Mouse (Mus musculus): ENCODE measurements around the gene Zkscan14.

Zkscan14 gene

DNA sequence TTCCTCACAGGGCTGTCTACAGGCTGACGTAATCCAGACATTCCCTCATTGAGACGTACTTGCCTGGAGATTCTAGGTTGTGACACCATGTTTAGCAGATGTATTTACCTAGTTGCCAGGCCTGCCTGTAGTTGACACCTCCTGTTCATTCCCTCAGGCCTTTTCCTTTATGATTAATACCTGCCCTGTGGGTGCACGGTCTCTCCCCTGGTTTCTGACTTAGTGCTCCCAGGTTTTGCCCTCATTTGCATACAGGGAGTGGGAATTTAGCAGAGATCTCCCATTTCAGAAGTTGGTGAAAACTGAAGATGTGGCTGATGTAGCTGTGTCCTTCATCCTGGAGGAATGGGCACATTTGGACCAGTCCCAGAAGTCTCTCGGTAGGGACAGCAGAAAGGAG is 10.5 kb upstream of the Zkscan14 start:
- CTCF ChIA-PET, result no interaction called here
- POLR2A ChIA-PET, result interaction anchor here in 3 of 4 experiments (1.4 to 22.4 kb wide), 9 partner anchors 7 to 64 kb away, joined by 3 to 510 read pairs (median 7); partner anchors contain the start of genes Zfp655 (in 3 of the 3) and Zkscan5 (in 1 of the 3)

DNA sequence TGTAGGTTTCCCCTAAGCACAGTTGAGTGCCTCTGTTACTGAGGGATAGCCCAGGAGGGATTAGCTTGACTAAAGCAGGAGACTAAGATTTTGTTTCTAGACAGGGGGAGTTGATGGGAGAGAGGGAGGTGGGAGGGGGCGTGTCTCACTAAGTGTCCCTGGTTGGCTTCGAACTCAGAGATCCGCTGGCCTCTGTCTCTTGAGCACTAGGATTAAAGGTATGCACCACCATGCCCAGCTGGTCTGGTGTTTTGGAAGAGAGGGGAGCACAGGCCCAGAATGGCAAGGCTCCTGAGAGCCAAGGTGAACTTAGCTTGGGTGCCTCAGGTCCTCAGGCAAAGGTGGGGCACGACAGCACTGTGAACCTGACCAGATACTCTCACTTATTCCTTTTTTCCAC is 9.7 kb upstream of the Zkscan14 start:
- CTCF ChIA-PET, result no interaction called here
- POLR2A ChIA-PET, result interaction anchor here in 2 of 4 experiments (0.8 to 22.4 kb wide), 3 partner anchors 9 to 23 kb away, joined by 3 to 510 read pairs (median 3); partner anchors contain the start of gene Zfp655 (in 1 of the 2)

DNA sequence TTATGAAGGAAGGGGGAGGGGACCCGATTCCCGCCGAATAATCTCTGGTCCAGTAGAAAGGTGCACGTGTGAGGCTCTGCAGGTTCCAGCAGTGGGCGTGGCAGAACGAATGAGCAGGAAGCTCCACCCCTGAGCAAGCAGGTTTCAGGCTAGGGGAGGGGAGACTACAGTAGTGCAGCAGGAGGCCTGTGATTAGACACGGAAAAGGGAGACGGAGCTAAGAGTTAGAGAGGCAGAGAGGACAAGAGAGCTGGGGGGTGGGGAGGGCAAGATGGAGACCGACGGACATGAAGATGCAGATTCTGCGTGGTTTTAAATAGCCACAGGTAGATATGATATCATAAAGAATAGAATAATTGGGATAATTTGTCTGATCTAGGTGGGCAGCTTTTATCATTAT is 6.7 kb upstream of the Zkscan14 start:
- POLR2A ChIA-PET, result interaction anchor here in 3 of 4 experiments (0.8 to 22.4 kb wide), 16 partner anchors 9 to 1012 kb away, joined by 3 to 510 read pairs (median 4); partner anchors contain the start of genes Zfp655 (in 2 of the 3), Arpc1b (in 1 of the 3), Atp5j2 (in 1 of the 3) and Zscan25 (in 1 of the 3)
- CTCF ChIA-PET, result interaction anchor here in 1 of 4 experiments (0.9 kb wide), 1 partner anchor 10 kb away, joined by 3 read pairs; no protein-coding TSS in a partner anchor

DNA sequence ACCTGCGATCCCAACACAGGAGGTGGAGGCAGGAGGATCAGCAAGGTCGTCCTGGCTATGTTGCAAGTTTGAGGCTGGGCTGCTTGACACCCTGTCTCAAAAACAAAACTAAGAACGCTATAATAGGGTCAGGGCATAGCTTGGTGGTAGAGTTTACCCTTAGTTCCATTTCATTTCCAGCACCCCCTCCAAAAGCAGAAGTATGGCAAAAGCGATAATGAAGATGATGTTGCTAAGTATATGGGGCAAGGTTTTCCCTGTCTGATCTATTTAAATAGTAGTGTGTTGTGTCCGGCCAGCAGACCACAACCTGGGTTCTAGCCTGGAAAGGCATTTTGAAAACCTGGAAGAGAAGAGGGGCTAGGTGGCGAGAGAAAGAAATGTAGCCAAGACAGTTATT is 6.3 kb upstream of the Zkscan14 start:
- CTCF ChIA-PET, result interaction anchor here in 1 of 4 experiments (0.9 kb wide), 1 partner anchor 10 kb away, joined by 3 read pairs; no protein-coding TSS in a partner anchor
- POLR2A ChIA-PET, result interaction anchor here in 3 of 4 experiments (0.6 to 22.4 kb wide), 17 partner anchors 9 to 1013 kb away, joined by 3 to 510 read pairs (median 4); partner anchors contain the start of genes Zfp655 (in 2 of the 3), Arpc1b (in 1 of the 3), Atp5j2 (in 1 of the 3) and Zscan25 (in 1 of the 3)

DNA sequence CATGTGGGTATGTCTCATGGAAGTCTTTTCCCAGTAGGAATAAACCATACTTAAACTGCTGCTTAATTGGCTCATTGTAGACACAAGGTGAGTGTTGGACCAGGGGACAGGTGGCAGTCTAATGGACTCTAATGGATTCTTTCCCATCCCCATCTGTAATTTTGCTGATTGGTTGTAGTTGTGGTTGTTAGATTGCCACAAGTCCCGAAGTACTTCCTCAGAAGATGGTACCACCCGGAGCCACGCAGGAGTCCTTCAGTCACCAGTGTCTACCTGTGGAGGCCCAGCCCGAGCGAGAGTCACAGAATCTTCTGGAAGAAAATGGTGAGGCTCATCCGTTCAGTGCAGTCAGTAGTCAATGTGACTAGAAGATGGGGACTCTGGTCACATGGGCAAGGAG is 5.7 kb upstream of the Zkscan14 start:
- ChIA-PET POLR2A (interaction anchor here in 2 of 4 experiments (0.6 to 22.4 kb wide), 10 partner anchors 8 to 90 kb away, joined by 3 to 510 read pairs (median 10); partner anchors contain the start of genes Zfp655 (in 2 of the 2), Atp5j2 (in 1 of the 2) and Zscan25 (in 1 of the 2)), CTCF (no interaction called here)

DNA sequence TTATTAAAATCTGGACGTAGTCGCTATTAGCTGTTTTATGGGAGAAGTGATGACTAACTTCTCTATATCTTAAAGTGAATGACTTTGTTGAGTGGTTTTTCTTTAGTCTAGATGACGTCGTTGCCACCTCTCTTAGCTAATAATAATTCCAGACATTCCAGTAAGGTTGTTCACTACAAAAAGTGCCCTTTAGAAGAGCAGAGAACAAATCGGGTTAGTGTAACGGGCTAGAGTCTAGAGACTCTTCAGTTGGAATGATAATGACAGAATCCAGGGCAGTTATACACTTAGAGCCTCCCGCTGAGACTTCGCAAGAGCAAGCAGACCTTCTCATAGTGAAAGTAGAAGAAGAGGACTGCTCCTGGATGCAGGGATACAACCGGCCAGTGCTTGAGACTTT is 3.4 kb upstream of the Zkscan14 start:
- ChIA-PET CTCF (interaction anchor here in 1 of 4 experiments (1.6 to 2.9 kb wide), 4 partner anchors 9 to 29 kb away, joined by 4 to 31 read pairs (median 8); no protein-coding TSS in a partner anchor), POLR2A (interaction anchor here (0.7 to 22.4 kb wide), 45 partner anchors 8 to 762 kb away, joined by 3 to 510 read pairs (median 13); partner anchors contain the start of genes Cpsf4 (in 3 of the 4), Ptcd1 (in 3 of the 4), Zfp655 (in 3 of the 4) and Zscan25 (in 3 of the 4))

DNA sequence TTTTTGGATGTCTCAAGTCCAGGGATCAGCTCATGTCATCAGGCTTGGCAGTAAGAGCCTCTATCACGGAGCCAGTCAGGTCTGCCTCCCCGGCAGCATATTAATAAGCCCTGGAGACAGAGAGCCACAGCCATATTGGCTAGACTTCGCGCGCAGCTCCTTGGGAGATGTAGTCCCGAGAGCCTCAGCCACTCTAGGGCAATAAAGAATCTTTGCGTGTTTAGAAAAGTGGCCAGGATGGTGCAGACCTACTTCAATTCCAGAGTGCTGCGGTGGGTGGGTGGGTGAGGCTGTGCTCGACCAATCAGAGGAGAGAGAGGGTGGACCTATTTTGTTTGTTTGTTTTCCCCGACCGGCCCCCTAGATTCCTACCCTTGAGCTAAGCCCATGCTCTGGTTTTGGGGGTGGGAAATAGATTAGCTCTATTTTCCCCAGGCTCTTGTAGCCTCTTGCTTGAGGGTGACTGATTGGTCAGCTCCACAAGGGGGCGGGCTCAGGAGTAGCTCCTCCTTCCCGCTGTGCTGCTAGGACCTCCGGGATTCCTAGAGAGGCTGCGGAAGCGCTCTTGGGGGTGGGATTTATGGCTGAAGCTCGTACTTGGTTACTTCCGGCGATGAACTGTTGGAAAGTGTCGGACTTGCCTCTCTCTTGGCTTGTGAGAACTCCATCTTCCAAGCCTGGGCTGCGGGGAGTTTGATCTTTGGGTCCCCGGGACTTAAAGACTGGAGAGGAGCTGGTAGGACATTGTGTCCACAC is 2.4 kb upstream of the Zkscan14 start, which contains the start of gene Zkscan5:
Gene Zkscan5, plus strand, starts transcription at position 627 of the 756 bp plus-strand sequence.
- CTCF ChIA-PET, result interaction anchor here in 2 of 4 experiments (0.5 to 2.9 kb wide), 18 partner anchors 10 to 1909 kb away, joined by 3 to 31 read pairs (median 5); partner anchors contain the start of genes Atp5j2 (in 1 of the 2), Ccz1 (in 1 of the 2), Cpsf4 (in 1 of the 2) and Ptcd1 (in 1 of the 2)
- POLR2A ChIA-PET, result interaction anchor here (0.6 to 22.4 kb wide), 107 partner anchors 9 to 1591 kb away, joined by 3 to 510 read pairs (median 5); partner anchors contain the start of genes Cpsf4 (in 3 of the 4), Ptcd1 (in 3 of the 4), Zfp655 (in 3 of the 4) and Zscan25 (in 3 of the 4)

DNA sequence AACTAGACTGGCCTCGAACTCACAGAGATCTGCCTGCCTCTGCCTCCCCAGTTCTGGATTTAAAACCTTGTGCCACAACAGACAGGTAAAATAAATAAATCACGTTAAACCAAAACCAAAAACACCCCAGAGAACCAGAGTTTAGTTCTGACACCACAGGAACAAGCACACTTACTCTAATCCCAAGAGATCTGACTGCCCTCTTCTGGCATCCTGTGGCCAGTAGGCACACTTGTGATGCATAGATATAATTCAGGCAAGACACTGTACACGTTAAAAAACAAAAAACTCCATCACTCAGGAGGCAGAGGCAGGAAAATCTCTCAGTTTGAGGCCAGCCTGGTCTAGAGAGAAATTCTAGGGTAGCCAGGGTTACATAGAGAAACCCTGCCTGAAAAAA is 778 bp upstream of the Zkscan14 start:
- POLR2A ChIA-PET, result interaction anchor here in 2 of 4 experiments (1.6 to 11.8 kb wide), 2 partner anchors 17 to 28 kb away, joined by 5 to 206 read pairs; no protein-coding TSS in a partner anchor
- CTCF ChIA-PET, result no interaction called here

DNA sequence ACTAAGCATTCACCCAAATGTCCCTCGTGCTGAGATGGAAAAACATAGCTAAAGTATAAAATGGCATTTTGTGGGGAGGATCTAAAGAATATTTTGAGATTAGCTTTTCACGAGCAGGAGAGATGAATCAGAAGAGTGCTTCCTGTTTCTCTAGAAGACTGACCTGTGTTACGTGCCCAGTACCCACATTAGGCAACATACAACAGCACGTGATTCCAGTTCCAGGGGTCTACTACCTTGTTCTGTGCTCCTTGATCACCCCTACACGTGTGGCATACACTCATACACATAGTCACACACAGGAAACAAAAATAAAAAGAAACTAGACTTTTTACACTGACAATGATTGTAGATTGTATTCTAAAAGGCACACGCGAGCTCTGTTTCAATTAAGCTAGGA is 1.3 kb downstream of the Zkscan14 start:
- ChIA-PET POLR2A (interaction anchor here in 2 of 4 experiments (0.9 to 11.8 kb wide), 11 partner anchors 8 to 432 kb away, joined by 3 to 206 read pairs (median 6); partner anchors contain the start of genes Atp5j2 (in 2 of the 2), Cpsf4 (in 2 of the 2), Ptcd1 (in 2 of the 2) and Trrap (in 1 of the 2)), CTCF (no interaction called here)

DNA sequence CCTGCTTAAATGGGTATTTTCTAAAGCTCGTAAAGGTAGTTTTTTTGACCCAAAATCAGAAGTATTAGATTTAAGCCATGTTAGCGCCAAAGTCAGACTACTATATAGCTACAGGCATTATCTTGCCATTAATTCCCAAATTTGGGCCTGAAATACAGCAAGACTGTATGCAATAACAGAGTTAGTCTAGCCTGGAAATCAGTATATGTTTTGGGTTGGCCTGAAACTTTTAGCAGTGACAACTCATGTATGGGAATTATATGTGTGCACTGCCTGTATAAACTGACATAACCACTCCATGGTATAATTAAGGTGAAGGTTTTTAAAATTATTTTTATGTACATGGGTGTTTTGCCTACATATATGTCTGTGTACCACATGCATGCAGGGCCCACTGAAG is 9.7 kb downstream of the Zkscan14 start, which contains the start of gene Atp5j2:
Gene Atp5j2, minus strand, starts transcription at position 101 of the 400 bp plus-strand sequence.
- POLR2A ChIA-PET, result interaction anchor here in 3 of 4 experiments (0.6 to 15.8 kb wide), 15 partner anchors 8 to 48 kb away, joined by 3 to 289 read pairs (median 6); partner anchors contain the start of genes Zkscan5 (in 3 of the 3), Cpsf4 (in 2 of the 3), Ptcd1 (in 2 of the 3) and Zkscan14 (in 2 of the 3)

DNA sequence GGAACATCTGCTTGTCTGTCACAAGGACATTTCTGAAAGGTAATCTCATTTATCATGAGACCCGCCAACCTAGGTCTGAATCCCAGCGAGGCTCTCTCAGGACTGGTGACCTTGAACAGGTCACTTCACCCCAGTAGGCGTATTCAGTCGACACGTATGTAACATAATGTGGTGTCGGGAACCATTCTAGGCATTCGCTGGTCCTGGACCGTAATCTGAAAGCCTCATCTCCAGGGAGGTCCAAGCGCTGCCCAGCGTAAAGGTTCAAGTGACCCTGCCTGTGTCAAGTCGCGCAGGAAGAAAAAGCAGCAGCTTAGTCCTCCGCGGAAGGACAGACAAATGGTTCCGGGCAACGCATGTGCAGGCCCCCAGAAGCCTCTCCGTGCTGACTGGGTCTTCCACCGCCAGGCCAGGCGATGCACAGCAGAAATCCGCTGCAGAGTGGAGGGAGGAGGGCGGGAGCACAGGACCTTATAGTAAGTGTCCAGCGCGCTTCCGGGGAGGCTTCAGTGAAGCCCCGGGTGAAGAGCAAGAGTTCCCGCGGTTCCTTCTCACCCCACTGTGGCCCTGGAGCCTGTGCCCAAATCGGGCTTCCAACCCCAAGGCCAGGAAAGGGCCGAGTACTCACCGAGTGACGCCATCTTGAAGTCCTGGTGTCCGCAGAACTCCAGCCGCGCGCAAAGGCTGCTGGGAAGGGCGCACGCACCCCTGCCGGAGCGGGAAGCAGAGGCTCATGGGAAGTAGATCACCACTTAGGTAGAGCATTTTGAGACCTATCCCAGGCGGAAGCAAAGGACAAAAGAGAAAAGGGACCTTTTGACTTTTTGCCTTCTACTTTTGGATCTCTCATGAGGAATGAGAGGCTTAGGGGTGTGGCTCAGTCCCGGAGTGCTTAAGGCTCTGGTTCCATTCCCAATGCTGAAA is 10.5 kb downstream of the Zkscan14 start:
- ChIA-PET POLR2A (interaction anchor here (0.6 to 15.8 kb wide), 25 partner anchors 9 to 676 kb away, joined by 3 to 289 read pairs (median 6); partner anchors contain the start of genes Zkscan5 (in 3 of the 4), Cpsf4 (in 2 of the 4), Ptcd1 (in 2 of the 4) and Zfp655 (in 2 of the 4)), CTCF (interaction anchor here in 2 of 4 experiments (0.6 to 1.5 kb wide), 5 partner anchors 10 to 1284 kb away, joined by 3 to 12 read pairs (median 7); partner anchors contain the start of genes Zkscan14 (in 1 of the 2) and Zkscan5 (in 1 of the 2))

More for the DNA sequence above, 9.7 kb downstream of the Zkscan14 start, which contains the start of gene Atp5j2:
- CTCF ChIA-PET, result interaction anchor here in 2 of 4 experiments (0.6 to 1.5 kb wide), 5 partner anchors 9 to 1283 kb away, joined by 4 to 12 read pairs (median 7); partner anchors contain the start of genes Zkscan14 (in 1 of the 2) and Zkscan5 (in 1 of the 2)

DNA sequence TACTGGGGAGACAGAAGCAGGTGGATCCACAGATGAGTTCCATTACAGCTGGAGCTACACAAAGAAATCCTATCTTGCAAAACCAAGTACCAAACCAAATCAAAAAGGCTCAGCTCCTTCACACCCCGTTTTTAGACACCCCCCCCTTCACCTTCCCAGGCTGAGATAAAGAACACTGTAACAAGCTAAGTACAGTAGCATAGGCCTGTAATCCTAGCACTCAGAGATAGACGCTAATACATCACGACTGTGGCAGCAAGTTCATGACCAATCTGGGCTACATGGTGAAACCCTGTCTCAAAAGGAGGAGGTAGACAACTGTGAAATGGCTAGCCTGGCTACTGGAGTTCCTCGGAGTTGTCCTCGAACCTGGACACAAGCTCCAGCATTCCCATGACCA is 11.3 kb downstream of the Zkscan14 start:
- CTCF ChIA-PET, result interaction anchor here in 2 of 4 experiments (0.6 to 1.3 kb wide), 2 partner anchors 71 to 1945 kb away, joined by 3 read pairs; no protein-coding TSS in a partner anchor
- POLR2A ChIA-PET, result interaction anchor here (0.6 to 15.8 kb wide), 31 partner anchors 8 to 675 kb away, joined by 3 to 289 read pairs (median 4); partner anchors contain the start of genes Zkscan5 (in 3 of the 4), Cpsf4 (in 2 of the 4), Ptcd1 (in 2 of the 4) and Zfp655 (in 2 of the 4)

DNA sequence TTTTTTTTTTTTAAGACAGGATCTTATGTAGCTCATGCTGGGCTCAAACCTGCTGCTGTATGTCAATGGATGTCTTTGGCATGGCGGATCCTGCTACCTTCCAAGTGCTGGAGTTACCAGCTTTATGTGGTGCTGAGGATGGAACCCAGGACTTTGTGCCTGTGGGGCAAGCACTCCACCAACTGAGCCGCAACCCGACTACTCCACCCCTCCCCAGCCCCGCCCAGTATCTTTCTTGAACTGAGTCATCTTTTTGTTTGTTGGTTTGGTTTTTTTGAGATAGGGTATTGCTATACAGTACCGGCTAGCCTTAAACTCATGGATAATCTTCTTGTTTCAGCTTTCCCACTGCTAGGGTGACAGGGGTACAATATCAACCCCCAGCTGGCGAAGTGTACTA is 12.3 kb downstream of the Zkscan14 start:
- ChIA-PET POLR2A (interaction anchor here (0.6 to 15.8 kb wide), 26 partner anchors 9 to 76 kb away, joined by 3 to 289 read pairs (median 4); partner anchors contain the start of genes Zkscan5 (in 4 of the 4), Cpsf4 (in 2 of the 4), Ptcd1 (in 2 of the 4) and Zkscan14 (in 2 of the 4)), CTCF (interaction anchor here in 2 of 4 experiments (1.3 to 1.5 kb wide), 2 partner anchors 24 to 71 kb away, joined by 3 read pairs; no protein-coding TSS in a partner anchor)

DNA sequence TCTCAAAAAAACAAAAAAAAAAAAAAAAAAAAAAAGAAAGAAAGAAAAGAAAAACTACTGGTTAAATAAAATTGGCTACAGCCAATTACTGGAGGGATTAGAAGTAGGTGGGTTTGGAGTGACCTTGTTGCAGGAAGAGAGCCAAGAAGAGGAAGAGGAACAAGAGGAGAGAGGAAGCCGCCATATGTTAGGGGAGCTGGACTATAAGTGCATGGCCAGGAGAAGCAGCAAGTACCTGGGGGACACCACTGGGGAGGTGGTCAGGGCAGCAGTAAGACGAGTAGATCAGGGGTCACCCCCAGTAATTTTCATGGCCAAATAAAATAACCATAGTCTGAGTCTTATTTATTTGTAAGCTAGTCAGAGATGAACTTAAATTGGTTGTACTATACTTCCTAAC is 16.4 kb downstream of the Zkscan14 start:
- ChIA-PET POLR2A (interaction anchor here in 3 of 4 experiments (0.7 to 15.8 kb wide), 13 partner anchors 10 to 89 kb away, joined by 3 to 289 read pairs (median 6); partner anchors contain the start of genes Zkscan5 (in 3 of the 3), Cpsf4 (in 2 of the 3), Ptcd1 (in 2 of the 3) and Arpc1b (in 1 of the 3)), CTCF (no interaction called here)

DNA sequence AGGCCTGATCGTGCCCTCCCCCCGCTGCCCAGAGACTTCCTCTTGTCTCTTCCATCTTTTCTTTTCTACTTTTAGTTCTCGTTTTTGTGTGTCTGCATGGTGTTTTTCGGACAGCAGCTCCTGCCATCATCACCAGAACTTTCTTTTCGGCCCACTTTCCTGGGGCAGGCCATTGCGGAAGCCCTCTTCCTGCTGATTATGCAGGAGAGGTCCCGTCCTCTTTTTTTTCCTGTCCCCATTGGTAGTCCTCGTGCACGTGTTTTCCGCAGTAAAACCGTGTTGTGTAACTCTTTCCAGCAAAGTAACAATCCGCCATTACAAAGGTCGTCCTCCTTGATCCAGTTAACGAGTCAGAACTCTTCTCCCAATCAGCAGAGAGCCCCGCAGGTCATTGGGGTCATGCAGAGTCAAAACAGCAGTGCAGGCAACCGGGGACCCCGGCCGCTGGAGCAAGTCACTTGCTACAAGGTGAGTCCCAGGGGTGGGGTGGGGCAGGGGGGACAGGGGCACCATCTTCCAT is 23.1 kb downstream of the Zkscan14 start:
- ChIA-PET POLR2A (interaction anchor here in 3 of 4 experiments (0.9 to 15.8 kb wide), 10 partner anchors 8 to 54 kb away, joined by 3 to 289 read pairs (median 6); partner anchors contain the start of genes Cpsf4 (in 3 of the 3), Ptcd1 (in 3 of the 3), Zfp655 (in 1 of the 3) and Zkscan5 (in 1 of the 3)), CTCF (no interaction called here)

DNA sequence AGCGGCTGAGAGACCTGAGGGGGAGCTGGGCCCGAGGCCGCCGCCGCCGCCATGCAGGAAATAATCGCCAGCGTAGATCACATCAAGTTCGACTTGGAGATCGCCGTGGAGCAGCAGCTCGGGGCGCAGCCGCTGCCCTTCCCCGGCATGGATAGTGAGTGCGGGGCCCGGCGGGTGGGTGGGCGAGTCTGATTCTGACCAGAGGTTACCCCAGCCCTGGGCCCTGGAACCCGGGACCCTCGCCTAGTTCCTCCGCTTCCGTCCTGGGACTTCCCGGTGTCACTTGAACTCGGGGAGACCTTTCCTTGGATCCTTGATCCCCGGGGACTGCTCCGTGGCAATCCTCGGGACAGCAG is 34.4 kb downstream of the Zkscan14 start:
- ChIA-PET CTCF (interaction anchor here in 1 of 4 experiments (0.7 to 1.5 kb wide), 5 partner anchors 12 to 54 kb away, joined by 3 to 6 read pairs (median 3); partner anchors contain the start of gene Zkscan5), POLR2A (interaction anchor here in 3 of 4 experiments (0.6 to 15.0 kb wide), 55 partner anchors 8 to 113 kb away, joined by 3 to 289 read pairs (median 6); partner anchors contain the start of genes Arpc1b (in 3 of the 3), Zfp655 (in 3 of the 3), Zkscan5 (in 3 of the 3) and Atp5j2 (in 2 of the 3))

Measured in embryonic stem cell, embryonic (primary cell).